Mouse (Mus musculus) G1E-ER4 (cell line): ENCODE results near the gene Rdh14. TPM values are rescaled to one million over a fixed set of nuclear protein-coding genes. Genes with fewer than 3 reads are reported as not detected.

Experiments used
- GATA1 ChIP-seq: IDR thresholded peaks from one replicate; pipeline ENCODE4 v1.8.0; 2012; ENCODE audit warnings: low read length, inconsistent platforms
- polyA plus RNA-seq: library from polyadenylated mRNA; stranded (reverse); fragments of >175 nt; gene quantifications from 2 replicates; pipeline ENCODE4 v1.2.3, GENCODE M21; 2012

Gene Rdh14
- polyA plus RNA-seq, result 14.3 and 18.9 TPM in 2 replicates

DNA sequence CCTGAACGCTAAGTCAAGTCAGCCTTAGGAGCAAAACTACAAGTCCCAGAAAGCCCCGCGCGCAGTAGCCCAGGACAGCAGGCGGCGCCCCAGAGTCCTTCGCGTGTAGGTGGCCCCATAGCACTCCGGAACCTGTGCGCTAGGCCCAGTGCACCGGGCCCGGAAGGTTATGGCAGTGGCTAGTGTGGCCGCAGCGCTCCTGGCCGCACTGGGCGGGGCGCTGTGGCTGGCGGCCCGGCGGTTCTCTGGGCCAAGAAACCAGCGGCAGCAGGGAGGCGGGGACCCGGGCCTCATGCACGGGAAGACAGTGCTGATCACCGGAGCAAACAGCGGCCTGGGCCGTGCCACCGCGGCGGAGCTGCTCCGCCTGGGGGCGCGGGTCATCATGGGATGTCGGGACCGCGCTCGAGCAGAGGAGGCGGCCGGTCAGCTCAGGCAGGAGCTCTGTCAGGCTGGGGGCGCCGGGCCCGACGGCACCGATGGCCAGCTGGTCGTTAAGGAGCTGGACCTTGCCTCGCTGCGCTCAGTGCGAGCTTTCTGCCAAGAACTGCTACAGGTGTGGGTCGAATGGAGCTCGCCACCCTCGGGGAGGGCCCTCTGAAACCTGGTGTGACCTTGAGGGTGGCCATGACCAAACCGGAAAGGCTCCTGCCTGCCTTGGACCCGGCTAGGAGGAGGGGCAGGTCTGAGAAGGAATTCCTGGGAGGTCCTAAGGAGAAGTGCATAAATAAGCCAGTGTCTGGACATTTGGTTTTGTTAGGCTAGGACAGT, at the start of gene Rdh14:
Gene Rdh14 (plus strand): TSS at position 102 of the 771 bp plus-strand sequence.
- no peak for TF ChIP-seq GATA1

DNA sequence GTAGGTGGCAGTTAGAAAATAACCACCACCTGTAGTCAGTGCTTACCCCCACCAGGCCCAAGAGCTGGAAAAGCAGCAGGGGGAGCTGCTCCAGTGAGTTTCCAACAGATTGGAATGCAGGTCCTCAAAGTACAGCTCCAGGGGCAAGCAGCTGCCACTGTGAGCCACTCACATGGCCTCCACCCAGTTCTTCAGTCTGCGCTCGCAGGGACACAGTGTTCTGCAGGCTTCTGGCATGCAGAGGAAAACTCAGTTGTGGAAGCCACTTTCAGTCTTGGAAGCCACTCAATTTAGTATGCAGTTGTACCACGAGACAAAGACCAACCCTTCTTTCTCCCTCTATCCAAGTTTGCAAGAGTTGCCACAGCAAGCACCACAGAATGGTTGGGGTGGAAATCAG, 39.9 kb upstream of the Rdh14 start:
- no peak for TF ChIP-seq GATA1

DNA sequence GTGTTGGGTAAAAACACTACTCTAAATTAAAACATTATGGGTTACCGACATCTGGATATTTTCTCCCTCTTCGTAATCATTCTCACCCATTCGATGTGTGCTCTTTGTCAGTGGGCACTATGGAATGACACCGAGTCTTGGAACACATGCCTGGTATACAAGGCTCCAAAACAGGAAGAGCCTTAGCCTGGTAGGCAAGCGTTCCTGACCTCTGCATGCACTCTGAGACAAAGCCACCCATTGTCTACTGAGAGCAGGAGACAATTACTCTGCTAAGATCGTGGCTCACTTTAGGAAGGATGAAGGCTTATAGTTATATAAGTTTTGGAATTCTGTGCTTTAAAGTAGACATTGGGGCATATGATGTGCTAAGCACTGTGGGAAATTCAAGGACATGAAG, 32.8 kb upstream of the Rdh14 start:
- TF ChIP-seq GATA1, result no peak

DNA sequence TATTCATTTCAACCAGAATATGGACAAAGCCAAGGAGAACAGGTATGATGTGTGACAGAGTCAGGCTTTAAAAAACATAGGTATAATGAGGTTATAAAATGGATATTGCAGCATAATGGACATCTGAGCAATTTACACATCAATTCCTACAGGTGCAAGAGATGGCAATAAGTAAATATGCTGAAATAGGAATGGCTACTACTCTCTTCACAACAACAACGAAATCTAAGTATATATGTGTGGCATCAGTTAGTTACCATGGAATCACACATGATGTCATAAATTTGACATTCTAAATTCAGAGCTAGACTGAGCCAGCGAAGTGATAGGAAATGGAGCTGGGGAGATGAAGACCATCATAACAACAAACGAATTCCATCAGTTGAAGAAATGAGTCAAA, 20.9 kb upstream of the Rdh14 start, which contains the start of gene Nt5c1b:
Gene Nt5c1b (plus strand): TSS at position 301 of the 400 bp plus-strand sequence.
- TF ChIP-seq GATA1, result no peak

DNA sequence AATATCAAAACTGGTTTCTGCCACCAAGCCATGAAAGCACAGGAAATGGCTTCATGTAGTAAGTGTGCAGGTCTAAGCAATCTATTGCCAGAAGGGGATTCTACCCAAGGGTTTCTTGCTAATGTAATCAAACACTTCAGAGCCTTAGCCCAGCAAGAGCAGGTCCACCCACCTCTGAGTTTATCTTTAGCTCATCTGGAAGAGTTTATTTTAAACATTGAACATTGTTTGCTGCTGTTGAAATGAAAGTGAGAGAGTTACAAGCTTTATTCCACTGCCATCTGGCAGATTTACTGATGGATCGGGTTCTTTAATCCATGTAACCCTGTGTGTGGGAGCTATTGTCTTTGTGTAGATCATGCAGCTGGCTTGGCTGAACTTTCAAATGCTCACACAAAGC, 10.2 kb downstream of the Rdh14 start:
- no peak for TF ChIP-seq GATA1

DNA sequence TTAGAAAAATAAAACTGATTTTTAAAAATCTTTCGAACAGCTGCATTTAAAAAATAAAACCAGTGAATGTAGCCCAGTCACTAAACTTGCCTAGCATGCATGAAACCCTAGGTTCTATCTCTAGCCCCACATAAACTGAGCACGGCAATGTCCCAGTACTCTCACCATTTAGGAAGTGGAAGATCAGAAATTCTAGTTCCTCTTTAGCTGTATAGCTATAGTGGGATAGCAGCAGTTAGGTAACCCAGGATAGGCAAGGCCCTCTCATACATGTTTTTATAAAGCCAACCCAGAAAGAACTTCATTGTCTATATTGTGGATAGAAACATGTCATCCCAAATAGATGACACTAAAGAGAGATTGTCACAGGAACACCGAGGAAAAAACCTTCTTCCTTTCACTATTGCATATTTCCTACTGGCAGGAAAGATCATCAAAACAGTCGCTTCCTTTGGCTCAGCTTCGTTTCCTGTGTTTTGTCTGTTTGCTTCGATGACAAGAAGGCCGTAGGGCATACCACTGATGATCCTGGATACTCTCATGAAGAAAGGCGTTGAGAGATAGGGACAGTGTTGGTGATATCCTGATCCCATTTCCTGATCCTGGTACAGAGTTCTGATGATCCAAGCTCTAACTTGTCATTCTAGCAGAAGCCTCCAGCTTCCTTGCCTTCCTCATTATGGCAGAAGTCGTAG, 12.0 kb downstream of the Rdh14 start:
- TF ChIP-seq GATA1, result no peak

DNA sequence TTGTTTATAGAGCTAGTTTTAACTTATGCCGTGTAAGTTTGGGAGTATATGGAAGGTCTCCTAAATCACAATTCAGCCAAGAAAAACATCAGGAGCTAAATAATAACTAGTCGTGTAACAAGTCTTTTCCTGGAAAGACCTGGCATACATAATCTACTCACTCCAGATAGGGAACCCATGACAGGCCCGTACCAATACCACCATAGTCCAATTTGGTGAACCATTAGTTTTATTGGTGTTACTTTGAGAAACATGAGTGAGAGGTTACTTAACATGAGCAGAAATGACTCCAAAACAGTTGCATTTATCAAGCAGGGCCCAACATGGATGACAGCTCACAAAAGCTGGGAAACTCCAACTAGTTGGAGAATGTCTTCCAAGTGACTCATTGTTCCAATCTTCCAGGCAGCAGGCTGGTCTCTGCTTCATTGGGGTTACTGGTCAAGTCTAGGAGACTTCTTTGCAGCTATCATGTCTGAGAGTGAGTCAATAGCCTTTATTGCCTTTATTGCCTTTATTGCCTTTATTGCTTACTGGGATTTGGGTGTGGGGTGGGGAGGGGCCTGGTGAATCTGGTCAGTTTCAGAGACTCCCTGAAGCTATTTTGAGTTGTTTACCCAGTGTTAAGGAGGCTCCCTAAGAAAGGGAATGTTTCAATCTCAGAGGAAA, 20.1 kb downstream of the Rdh14 start:
- no peak for TF ChIP-seq GATA1

DNA sequence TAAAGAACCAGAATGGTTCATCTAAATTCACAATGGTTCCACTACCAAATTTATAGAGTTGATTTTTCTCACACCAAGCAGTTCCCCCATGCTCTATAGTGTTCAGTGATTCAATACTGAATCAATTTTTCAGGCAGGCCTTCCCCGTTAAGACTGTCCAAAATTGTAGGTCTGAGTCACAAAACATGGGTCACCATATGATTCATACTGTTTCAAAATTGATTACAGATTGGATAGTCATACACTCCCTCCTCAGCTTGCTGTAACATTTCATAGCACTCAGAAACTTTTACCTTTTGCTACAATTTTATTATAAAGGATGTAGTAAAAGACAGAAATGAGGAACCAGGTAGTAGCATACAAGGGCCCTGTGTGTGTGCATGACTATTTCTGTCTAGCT, 20.9 kb downstream of the Rdh14 start:
- no peak for TF ChIP-seq GATA1

DNA sequence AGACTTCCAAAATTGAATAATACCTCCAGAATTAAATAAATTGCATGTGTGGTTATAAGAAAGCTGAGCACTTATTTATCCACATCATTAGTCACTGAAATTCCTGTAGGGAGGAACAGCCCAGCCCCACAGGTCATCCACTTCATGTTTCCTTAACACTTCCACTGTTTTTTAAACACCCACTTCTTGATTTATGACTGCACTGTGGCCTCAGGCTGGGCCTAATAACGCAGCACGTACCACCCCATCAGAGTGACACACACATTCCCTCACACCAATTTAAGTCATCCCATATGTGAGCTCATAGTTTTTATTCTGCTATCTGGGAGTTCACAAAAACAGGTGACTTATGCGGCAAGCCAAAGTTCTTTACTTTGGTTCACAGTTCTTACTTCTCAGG, 31.8 kb downstream of the Rdh14 start:
- TF ChIP-seq GATA1, result no peak

DNA sequence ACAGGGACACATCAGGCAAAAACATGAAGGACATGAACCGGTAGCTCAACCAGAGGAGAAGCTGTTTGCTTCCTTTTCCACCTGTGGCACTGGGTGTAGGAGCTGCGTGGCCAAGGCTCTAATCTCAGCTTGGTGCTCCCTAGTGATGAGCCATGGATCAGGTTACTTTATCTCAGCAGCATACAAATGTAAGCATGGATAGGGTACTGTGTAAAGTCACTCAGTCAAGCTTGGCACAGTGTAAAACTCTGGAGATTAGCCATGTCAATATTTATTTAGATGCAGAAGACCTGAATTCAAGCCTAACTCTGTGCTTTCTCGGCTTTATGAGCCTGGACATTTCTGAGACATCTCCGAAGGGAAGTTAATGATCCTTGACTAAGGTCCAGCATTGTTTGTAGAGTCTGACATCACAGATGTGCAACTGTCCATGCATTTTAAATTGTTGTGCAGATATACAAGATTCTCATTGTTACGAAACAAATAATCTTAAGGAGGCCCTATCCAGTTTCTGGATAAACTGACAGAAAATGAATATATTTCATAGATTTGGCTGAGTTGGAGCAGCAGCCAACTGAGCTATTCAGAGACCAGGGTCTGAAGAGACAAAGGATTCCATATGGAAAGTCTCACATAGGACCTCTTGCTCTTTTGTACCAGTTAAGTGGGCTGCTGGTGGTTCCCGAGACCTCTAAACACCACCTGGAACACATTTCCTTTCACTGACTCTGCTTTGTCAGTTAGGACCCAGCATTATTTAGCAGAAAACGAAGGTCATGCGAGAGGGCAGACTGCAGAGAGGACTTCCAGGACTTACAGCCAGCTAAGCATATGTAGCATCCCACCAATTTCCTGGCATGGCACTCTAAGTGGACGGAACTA, 35.7 kb downstream of the Rdh14 start:
- TF ChIP-seq GATA1, result no peak

DNA sequence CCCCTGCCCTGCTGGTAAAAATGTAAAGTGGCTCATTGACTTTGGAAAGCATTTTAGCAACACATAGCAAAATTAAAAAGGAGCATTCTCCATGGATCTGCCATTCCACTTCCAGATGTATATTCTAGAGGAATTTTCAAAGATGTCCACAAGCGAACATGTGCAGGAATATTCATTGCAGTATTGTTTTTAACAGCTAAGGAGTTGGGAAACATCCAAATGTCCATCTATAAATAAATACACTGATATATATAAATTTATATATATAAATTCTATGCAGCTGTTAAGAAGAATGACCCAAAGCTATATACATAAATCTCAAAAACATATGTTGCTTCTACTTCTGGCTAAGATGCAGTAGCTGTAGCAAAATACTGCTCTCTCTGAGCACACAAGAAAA, 40.4 kb downstream of the Rdh14 start:
- TF ChIP-seq GATA1, result no peak

DNA sequence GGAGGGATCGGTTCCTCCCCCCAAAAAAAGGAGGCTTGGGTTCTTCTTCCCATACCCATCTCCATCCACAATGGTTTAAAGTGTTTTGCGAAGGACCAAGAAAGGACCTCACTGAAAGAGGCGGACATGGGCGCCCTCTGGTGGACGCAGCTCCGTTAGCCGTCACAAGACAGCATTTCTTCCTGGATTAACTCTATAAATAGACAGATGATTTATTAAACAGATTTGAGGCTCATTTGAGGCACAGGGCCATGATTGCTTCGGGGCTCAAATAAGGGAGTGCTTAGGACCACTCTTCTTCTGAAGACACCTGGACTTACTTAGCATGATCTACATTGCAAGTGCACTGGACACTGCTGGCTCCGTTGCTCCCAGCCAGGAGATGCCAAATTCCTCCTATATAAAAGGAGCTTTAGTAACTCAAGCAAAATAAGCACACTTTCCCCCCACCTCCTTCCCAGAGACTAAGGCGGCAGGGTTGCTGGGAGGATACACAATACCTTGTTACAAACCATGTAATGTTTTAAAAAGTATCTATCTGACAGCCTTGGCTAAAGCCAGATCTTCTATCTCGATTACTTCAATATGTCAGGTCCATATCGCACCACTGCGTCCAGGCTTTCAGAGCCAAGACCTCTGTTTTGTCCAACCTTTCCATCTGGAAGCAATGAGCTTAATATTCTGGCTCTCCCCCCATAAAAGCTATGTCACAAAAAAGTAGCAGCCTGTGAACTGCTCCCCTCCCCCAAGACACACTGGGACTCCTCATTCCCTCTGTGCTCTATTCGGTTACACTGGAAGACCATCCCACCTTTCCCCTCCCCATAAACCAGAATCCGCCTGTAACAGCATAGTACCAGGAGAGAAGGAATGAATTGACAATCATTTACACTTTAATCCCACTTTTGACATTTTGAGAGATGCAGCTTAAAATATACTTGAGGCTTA, 47.8 kb downstream of the Rdh14 start:
- TF ChIP-seq GATA1, result no peak

DNA sequence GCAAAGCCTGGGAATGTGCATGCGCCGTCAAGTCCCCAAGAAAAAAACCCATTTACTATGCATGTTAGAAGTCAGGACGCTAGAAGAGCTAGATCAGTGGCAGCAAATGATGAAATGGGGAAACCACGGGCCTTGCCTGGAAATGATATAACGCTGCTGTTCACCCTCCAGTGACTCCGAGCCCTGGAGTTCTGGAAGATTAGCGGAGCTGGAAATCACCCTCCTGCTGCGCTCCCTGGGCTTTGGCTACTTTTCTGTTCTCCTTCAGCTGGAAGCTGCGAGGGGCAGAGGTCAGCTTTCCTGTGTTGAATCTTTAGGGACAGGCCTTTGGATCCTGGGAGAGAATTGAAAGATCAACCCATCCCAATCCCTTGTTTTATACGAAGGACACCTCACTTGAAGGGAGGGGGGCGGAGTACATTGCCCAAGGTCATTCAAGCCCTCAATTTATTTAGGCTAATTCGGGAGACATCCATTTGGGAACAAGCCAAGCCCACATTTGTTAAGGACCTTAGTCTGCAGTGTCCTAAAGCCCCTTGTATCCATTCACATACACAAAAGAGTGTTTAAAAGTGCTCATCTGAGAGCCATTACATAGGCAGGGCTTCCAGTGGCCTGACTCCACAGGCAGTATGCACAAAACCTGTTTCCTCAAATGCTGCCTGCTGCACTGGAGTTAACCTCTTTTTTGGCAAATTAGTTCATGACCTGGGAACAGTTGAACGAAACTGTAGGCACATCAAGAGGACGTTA, 49.1 kb downstream of the Rdh14 start:
- TF ChIP-seq GATA1, result no peak

Other genes with a start within 250 kb of the Rdh14 start
- not detected in 2 replicates for gene Nt5c1b, start 20.8 kb upstream of the Rdh14 start, polyA plus RNA-seq